Mouse (Mus musculus) yolk sac, embryonic 10.5 days (tissue): Measurements from ENCODE around the gene Ctf1.

Experiments
- DNase-seq: peaks from one replicate; pipeline ENCODE4 v3.0.0-alpha.2; 2017; ENCODE audit warnings: low spot score

Ctf1 gene

GRCm38 (mm10) chr7:127744366-127745045 lies 32.0 kb downstream of the Ctf1 start, which contains the start of gene Fbxl19:
Fbxl19 (plus strand) TSS chr7:127744543.
- DNase-seq = peak; percentile 76

DNA sequence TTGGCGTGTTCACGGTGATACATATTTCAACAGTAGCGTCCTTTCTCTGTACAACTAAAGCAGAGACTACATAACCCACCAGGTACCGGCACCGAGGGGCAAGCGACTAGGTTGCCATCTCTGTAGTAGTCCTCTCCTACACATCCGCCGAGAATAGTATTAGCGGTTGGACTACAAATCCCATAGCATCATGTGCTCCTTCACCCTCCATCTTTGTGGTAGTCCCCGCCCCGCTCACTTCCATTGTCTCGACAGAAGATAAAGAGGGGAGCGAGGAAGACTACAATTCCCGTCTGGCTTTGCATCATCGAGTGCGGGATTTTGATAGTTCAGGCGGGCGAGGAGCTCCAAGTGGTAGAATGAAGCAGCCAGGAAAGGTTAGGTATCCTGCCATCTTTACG lies 32.7 kb downstream of the Ctf1 start:
- peak; percentile 96 for DNase-seq

DNA sequence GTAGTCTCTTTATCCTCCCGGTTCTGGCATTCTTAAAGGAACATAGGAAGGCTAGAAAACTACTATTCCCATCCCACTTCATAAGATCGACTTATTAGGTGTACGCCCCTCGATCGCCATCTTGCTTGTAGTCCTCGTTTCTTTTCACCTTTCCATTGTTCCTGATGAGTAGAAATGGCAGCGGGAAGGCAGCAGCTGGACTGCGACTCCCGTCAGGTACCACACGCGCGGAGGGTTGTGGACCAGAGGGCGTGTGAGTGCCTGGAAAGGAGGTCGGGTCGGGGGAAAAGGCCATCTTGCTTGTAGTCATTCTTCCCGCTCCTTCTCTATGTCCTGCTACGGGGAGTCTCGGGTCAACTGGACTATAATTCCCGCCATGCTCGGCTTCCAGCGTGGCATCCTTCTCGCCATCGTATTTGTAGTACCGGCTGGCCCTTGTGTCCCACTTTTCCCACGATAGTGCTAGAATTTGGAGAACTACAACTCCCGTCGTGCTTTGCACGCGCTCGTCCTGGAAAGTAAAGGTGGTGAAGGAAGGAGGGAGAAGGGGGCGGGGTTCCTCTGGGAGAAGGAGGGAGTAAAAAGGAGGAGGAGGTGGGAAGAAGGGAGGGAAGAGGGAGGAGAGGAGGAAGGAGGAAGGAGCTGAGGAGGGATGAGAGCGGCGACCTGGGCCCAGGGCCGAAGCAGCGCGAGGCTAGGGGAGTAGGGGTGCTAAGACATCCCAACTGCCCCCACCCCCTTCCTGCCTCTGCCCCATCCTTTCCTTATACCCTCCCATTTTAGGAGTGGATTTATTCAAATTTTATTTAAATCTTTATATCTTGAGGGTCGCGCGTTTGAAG lies 33.3 kb downstream of the Ctf1 start:
- DNase-seq = peak; percentile 99

GRCm38 (mm10) chr7:127746494-127747491 lies 34.3 kb downstream of the Ctf1 start:
- DNase-seq = peak; percentile 91

DNA sequence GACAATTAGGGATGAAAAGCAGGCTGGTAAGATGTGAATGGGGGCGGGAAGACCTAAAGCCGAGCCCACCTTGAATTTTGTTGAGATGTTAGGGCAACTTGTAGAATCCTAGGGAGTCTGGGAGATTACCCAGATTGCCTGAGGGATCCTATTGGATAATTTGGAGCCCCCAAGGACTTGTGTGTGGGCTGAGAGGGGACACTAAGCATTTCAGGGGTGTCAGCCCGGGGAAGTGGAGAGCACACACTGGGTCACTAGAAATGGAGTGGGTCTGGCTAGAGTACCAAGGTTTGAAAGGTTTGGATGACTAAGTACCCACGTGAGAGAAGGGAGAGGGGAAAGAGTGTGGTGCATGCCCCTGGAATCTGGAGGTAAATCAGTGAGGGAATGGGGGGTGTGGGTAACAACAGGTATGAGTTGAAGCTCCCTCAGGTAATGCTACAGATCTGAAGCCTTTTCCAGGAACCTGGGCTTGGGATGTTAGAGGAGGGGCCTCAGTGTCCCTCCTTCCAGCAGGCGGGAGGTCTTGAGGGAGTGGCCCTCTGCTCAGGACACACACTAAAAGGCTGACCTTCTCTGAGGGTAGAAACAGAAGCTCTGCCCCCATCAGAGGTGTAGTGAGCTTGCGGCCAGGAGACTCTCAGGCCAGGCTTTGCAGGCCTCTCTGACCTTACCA lies 35.2 kb downstream of the Ctf1 start:
- peak; percentile 73 for DNase-seq

DNA sequence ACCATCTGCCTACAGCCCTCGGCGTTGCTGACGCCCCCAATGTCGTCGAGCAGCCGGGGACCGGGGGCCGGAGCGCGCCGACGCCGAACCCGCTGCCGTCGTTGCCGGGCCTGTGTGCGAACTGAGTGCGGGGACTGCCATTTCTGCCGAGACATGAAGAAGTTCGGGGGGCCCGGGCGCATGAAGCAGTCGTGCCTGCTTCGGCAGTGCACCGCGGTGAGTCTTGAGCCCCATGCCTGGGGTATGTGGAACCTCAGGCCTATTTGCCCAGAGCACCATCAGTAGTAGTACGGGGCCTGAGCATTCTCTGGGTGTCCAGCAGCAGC lies 35.7 kb downstream of the Ctf1 start:
- no peak for DNase-seq

- no peak for DNase-seq
Measured at GRCm38 (mm10) chr7:127750131-127751127, 37.9 kb downstream of the Ctf1 start.

- DNase-seq = peak; percentile 62
Measured at GRCm38 (mm10) chr7:127751619-127752018, 39.1 kb downstream of the Ctf1 start.

- no peak for DNase-seq
Measured at GRCm38 (mm10) chr7:127752069-127752468, 39.5 kb downstream of the Ctf1 start.

GRCm38 (mm10) chr7:127753158-127753557 lies 40.6 kb downstream of the Ctf1 start:
- DNase-seq = no peak

DNA sequence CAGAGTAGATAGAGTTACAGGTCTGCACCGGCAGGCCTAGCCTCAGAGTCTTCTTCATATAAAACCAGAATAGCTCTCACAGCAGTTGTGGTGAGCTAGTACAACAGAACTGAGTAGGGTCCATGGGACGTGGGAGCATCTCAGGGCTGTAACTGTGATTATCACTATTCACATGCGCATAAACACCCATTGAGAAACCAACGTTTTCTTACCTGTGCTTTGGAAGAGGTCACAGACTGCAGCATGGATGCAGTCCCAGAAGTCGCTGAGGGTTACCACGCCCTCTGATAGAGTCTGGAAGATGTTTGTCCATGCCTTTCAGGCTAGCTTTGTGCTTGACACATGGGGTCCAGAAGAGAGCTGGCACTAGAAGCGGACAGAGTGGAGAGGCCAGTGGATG lies 41.2 kb downstream of the Ctf1 start:
- no peak for DNase-seq

GRCm38 (mm10) chr7:127759716-127760115 lies 47.2 kb downstream of the Ctf1 start:
- DNase-seq = no peak

DNA sequence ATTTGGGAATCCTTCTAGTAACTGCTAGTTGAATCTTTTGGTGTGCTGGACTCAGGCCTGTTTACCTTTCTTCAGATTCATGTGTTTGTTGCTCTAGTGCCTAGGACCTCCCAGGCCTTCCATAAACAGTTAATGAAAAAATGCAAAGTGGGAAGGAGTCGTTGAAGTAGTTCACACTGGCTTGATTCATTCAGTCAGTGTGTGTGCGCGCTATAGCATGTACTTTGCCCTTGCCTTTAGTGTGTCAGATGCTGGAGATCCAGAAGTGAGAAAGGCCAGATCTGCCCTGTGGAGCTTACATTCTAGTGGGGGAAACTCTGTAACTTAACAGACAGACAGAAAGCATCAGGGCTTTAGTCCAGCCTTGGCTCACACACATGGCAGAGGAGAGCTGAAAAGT lies 47.9 kb downstream of the Ctf1 start:
- peak; percentile 62 for DNase-seq

DNA sequence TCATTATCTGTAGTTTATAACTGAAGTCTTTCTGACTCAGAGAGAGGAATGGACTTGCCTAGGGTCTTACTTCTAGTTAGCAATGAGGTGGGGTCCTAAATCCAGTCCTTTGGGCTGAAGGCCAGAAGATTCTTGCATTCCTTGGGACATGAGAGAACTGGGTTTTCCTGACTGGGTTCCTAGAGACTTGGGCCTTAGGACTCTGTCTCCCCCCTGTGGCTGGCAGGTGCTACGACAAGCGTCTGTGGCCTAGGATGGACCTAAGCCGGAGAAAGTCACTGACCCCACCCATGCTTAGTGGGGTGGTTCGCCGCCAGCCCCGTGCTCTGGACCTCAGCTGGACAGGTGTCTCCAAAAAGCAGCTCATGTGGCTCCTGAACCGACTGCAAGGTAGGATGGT lies 48.5 kb downstream of the Ctf1 start:
- peak; percentile 66 for DNase-seq

DNA sequence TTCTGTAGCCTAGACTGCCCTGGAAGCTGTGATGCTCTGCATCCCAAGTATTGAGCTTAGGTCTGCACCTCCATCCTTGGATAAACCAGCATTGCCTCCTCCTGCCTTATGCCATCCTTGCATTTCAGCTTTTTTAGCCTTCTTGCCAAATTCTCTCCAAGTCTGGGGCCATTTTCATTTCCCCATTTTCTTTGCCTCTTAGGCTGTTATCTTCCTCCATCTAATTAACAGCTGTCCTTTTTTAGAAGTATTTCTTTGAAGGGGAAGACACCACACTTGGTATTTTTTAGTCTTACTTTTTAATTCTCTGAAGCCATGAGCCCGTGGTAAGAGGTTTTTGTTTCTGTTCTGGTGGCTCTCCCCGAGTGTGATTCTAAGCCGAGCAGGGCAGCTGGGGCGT lies 51.1 kb downstream of the Ctf1 start:
- DNase-seq = no peak

GRCm38 (mm10) chr7:127765756-127766155 lies 53.2 kb downstream of the Ctf1 start:
- peak; percentile 82 for DNase-seq

- DNase-seq = peak; percentile 62
Measured at GRCm38 (mm10) chr7:127766851-127767609, 54.5 kb downstream of the Ctf1 start.
